ENCODE assay signal across 30 mouse cellular contexts in the genomic region with DNA sequence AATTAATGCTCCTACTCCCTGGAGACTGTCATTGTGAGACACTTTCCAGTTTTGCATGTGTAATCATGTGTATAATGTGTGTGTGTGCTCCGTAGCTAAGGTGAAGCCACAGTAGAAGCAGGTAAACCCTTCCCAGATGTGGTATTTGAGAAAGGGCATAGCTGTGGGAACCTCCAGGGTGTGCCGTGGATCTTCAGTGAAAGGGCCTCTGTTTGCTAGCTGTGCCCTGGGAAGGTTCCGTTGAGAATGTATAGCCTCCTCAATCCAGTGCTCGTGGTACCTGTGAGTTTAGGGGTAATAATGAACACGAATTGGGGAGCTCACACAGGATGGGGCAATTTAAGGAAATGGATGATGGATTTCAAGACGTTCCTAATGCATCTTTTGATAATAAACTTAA.
"Had no signal": no experiment of that assay in that cellular context is flagged by ENCODE, and none has a peak within 500 bp of the region (broad histone marks: within the 10 kb centered on the region; RNA-seq: fewer than 3 reads in every experiment).

No protein-coding gene starts in this region.

- H3K36me3 ChIP-seq: limb, embryonic 10.5 days; limb, embryonic 12.5 days; limb, embryonic 13.5 days; limb, embryonic 15.5 days; liver, embryonic 12.5 days; liver, embryonic 13.5 days; liver, embryonic 15.5 days; lung, embryonic 15.5 days; midbrain, embryonic 12.5 days; midbrain, embryonic 13.5 days; midbrain, embryonic 15.5 days; neural tube, embryonic 12.5 days had no signal

- H3K4me1 ChIP-seq: limb, embryonic 15.5 days; liver, embryonic 12.5 days; liver, embryonic 13.5 days; liver, embryonic 15.5 days; megakaryocyte, embryonic 14.5 days had no signal

- DNase-seq: left cerebral cortex, postnatal 4 days; liver; liver, embryonic 13.5 days; liver, postnatal 0 days; lung, adult 18-20 months; lung, adult 2 months; lung, embryonic 14.5 days; lung, postnatal 10 days; lung, postnatal 14 days; lung, postnatal 36 days; lung, postnatal 4 days; midbrain, embryonic 14.5 days had no signal

- H3K9me3 ChIP-seq: limb, embryonic 10.5 days; limb, embryonic 12.5 days; limb, embryonic 13.5 days; limb, embryonic 15.5 days; liver, embryonic 12.5 days; liver, embryonic 13.5 days; liver, embryonic 15.5 days; lung, embryonic 15.5 days; midbrain, embryonic 12.5 days; midbrain, embryonic 13.5 days; midbrain, embryonic 15.5 days; neural tube, embryonic 12.5 days had no signal

- ATAC-seq: liver, embryonic 12.5 days; liver, postnatal 0 days; lung, postnatal 0 days; midbrain, embryonic 13.5 days; midbrain, embryonic 15.5 days; midbrain, embryonic 16.5 days had no signal

- H3K27me3 ChIP-seq: limb, embryonic 15.5 days; liver, embryonic 12.5 days; liver, embryonic 13.5 days; liver, embryonic 15.5 days; megakaryocyte, embryonic 14.5 days; neural tube, embryonic 12.5 days had no signal

- H3K4me3 ChIP-seq: limb, embryonic 10.5 days; limb, embryonic 12.5 days; limb, embryonic 13.5 days; limb, embryonic 15.5 days; liver, embryonic 12.5 days; liver, embryonic 13.5 days; liver, embryonic 15.5 days; lung, embryonic 15.5 days; megakaryocyte, embryonic 14.5 days; midbrain, embryonic 12.5 days; midbrain, embryonic 13.5 days; midbrain, embryonic 15.5 days; myocyte; neural tube, embryonic 12.5 days had no signal

- H3K9ac ChIP-seq: limb, embryonic 12.5 days; limb, embryonic 13.5 days; limb, embryonic 15.5 days; liver, embryonic 12.5 days; liver, embryonic 13.5 days; liver, embryonic 14.5 days; liver, embryonic 15.5 days; liver, postnatal 0 days; lung, embryonic 14.5 days; lung, embryonic 15.5 days; midbrain, embryonic 12.5 days; midbrain, embryonic 13.5 days; midbrain, embryonic 15.5 days; neural tube, embryonic 12.5 days had no signal

- H3K4me2 ChIP-seq: limb, embryonic 12.5 days; limb, embryonic 13.5 days; limb, embryonic 15.5 days; liver, embryonic 11.5 days; liver, embryonic 12.5 days; liver, embryonic 13.5 days; liver, embryonic 15.5 days; lung, embryonic 14.5 days; lung, embryonic 15.5 days; midbrain, embryonic 12.5 days; midbrain, embryonic 13.5 days; midbrain, embryonic 15.5 days; neural tube, embryonic 12.5 days had no signal

- H3K27ac ChIP-seq: limb, embryonic 10.5 days; limb, embryonic 12.5 days; limb, embryonic 13.5 days; limb, embryonic 15.5 days; liver, embryonic 12.5 days; liver, embryonic 13.5 days; liver, embryonic 14.5 days; liver, embryonic 15.5 days; lung, embryonic 15.5 days; macrophage; midbrain, embryonic 12.5 days; midbrain, embryonic 13.5 days; midbrain, embryonic 15.5 days; neural tube, embryonic 12.5 days had no signal
